Mouse (Mus musculus): ENCODE data around the gene Gm21974. TPM values are rescaled to one million over a fixed set of nuclear protein-coding genes. Genes with fewer than 3 reads are reported as not detected.
"Not testable (repeated sequence)": the region's sequence is repeated elsewhere in the genome, so short reads cannot be mapped to it uniquely, and the experiment has no call there.

Gene Gm21974
- polyA plus RNA-seq, 1 experiment from 2014 or later, result not detected

GRCm38 (mm10) chr7:127870136-127870821 lies 25.0 kb downstream of the Gm21974 start:
- Histone ChIP-seq H3K27ac (no peak overlapping the region), H3K4me1 (replicated peaks) (peaks cover 33% of the 10 kb centered on the region), H3K27me3 (no peaks in the 10 kb centered on the region), H3K9me3 (no peaks in the 10 kb centered on the region), H3K9ac (replicated peaks) (no peak overlapping the region), H3K4me3 (replicated peaks) (no peak overlapping the region), H3K4me2 (replicated peaks) (no peak overlapping the region), H3K36me3 (peaks cover 58% of the 10 kb centered on the region)
- 79% methylated on average over 5 of the region's 5 CpGs for WGBS
- ATAC-seq, result no peak

GRCm38 (mm10) chr7:127869149-127869810 lies 26.0 kb downstream of the Gm21974 start:
- WGBS, result 49% methylated on average over 3 of the region's 3 CpGs
- H3K9ac ChIP-seq (replicated peaks), result no peak overlapping the region; the same call in 1 of the 2 replicates

GRCm38 (mm10) chr7:127867641-127868040 lies 27.6 kb downstream of the Gm21974 start:
- peaks cover 12% of the 10 kb centered on the region for H3K4me1 ChIP-seq (replicated peaks)
- no peaks in the 10 kb centered on the region for H3K9me3 ChIP-seq
- no peak overlapping the region for H3K4me2 ChIP-seq (replicated peaks)
- H3K27ac ChIP-seq, result no peak overlapping the region
- H3K36me3 ChIP-seq, result peaks cover 63% of the 10 kb centered on the region
- H3K27me3 ChIP-seq, result no peaks in the 10 kb centered on the region
- H3K9ac ChIP-seq (replicated peaks), result no peak overlapping the region
- ATAC-seq, result no peak
- no peak overlapping the region for H3K4me3 ChIP-seq (replicated peaks)
- WGBS, result 99% methylated on average over 18 of the region's 18 CpGs

More at GRCm38 (mm10) chr7:127869149-127869810, 26.0 kb downstream of the Gm21974 start:
- Histone ChIP-seq H3K9me3 (no peaks in the 10 kb centered on the region), H3K27ac (peak overlapping the region; percentile 32; the same call in 1 of the 2 replicates), H3K4me2 (replicated peaks) (no peak overlapping the region), H3K4me1 (replicated peaks) (peaks cover 28% of the 10 kb centered on the region), H3K36me3 (peaks cover 67% of the 10 kb centered on the region), H3K4me3 (replicated peaks) (no peak overlapping the region), H3K27me3 (no peaks in the 10 kb centered on the region)
- 0 out of 2 replicates have a peak, but pooled peaks have one; percentile 35 for ATAC-seq

GRCm38 (mm10) chr7:127866434-127866833 lies 28.8 kb downstream of the Gm21974 start:
- ATAC-seq, result no peak
- Histone ChIP-seq H3K36me3 (peaks cover 60% of the 10 kb centered on the region), H3K9me3 (no peaks in the 10 kb centered on the region), H3K27me3 (no peaks in the 10 kb centered on the region), H3K4me3 (replicated peaks) (no peak overlapping the region), H3K4me2 (replicated peaks) (no peak overlapping the region), H3K4me1 (replicated peaks) (peaks cover 9% of the 10 kb centered on the region), H3K27ac (no peak overlapping the region), H3K9ac (replicated peaks) (no peak overlapping the region)
- 94% methylated on average over 12 of the region's 12 CpGs for WGBS

- Histone ChIP-seq H3K4me3 (replicated peaks) (no peak overlapping the region), H3K4me2 (replicated peaks) (no peak overlapping the region), H3K9ac (replicated peaks) (no peak overlapping the region), H3K4me1 (replicated peaks) (no peaks in the 10 kb centered on the region), H3K9me3 (no peaks in the 10 kb centered on the region), H3K27me3 (no peaks in the 10 kb centered on the region), H3K36me3 (0 out of 2 replicates have a peak, but pooled peaks cover 5% of the 10 kb centered on the region), H3K27ac (no peak overlapping the region)
- no peak for ATAC-seq
- 93% methylated on average over 6 of the region's 6 CpGs for WGBS
Observed at GRCm38 (mm10) chr7:127858258-127858657, 37.0 kb downstream of the Gm21974 start.

GRCm38 (mm10) chr7:127850906-127851305 lies 44.3 kb downstream of the Gm21974 start:
- no peaks in the 10 kb centered on the region for H3K9me3 ChIP-seq
- H3K4me2 ChIP-seq (replicated peaks), result no peak overlapping the region
- no peak overlapping the region for H3K27ac ChIP-seq
- H3K4me3 ChIP-seq (replicated peaks), result no peak overlapping the region
- H3K9ac ChIP-seq (replicated peaks), result no peak overlapping the region
- no peaks in the 10 kb centered on the region for H3K4me1 ChIP-seq (replicated peaks)
- 79% methylated on average over 5 of the region's 5 CpGs for WGBS
- H3K36me3 ChIP-seq, result peaks cover 12% of the 10 kb centered on the region
- no peak for ATAC-seq
- H3K27me3 ChIP-seq, result no peaks in the 10 kb centered on the region

- Histone ChIP-seq H3K27me3 (no peaks in the 10 kb centered on the region), H3K9me3 (no peaks in the 10 kb centered on the region), H3K27ac (no peak overlapping the region), H3K36me3 (peaks cover 12% of the 10 kb centered on the region), H3K4me2 (replicated peaks) (no peak overlapping the region), H3K9ac (replicated peaks) (no peak overlapping the region), H3K4me3 (replicated peaks) (no peak overlapping the region), H3K4me1 (replicated peaks) (no peaks in the 10 kb centered on the region)
- no peak for ATAC-seq
- 81% methylated on average over 6 of the region's 6 CpGs for WGBS
Observed at GRCm38 (mm10) chr7:127849973-127850875, 45.0 kb downstream of the Gm21974 start.

- ATAC-seq, result peak; percentile 64
- peak overlapping the region; percentile 68 for H3K4me3 ChIP-seq (replicated peaks)
- H3K9ac ChIP-seq (replicated peaks), result peak overlapping the region; percentile 75
- H3K36me3 ChIP-seq, result peaks cover 9% of the 10 kb centered on the region
- H3K27me3 ChIP-seq, result no peaks in the 10 kb centered on the region
- peak overlapping the region; percentile 99 for H3K4me2 ChIP-seq (replicated peaks)
- under 1% methylated on average over 40 of the region's 40 CpGs for WGBS
- H3K9me3 ChIP-seq, result no peaks in the 10 kb centered on the region
- H3K27ac ChIP-seq, result peak overlapping the region; percentile 51; the same call in 1 of the 2 replicates
- H3K4me1 ChIP-seq (replicated peaks), result peaks cover 13% of the 10 kb centered on the region
Observed at GRCm38 (mm10) chr7:127842001-127842718, 53.1 kb downstream of the Gm21974 start.

- no peaks in the 10 kb centered on the region for H3K9me3 ChIP-seq
- WGBS, result under 1% methylated on average over 37 of the region's 46 CpGs
- peak overlapping the region; percentile 99 for H3K4me2 ChIP-seq (replicated peaks)
- H3K27ac ChIP-seq, result peak overlapping the region; percentile 89
- ATAC-seq, result peak; percentile 93
- peak overlapping the region; percentile 75 for H3K9ac ChIP-seq (replicated peaks)
- no peaks in the 10 kb centered on the region for H3K27me3 ChIP-seq
- H3K36me3 ChIP-seq, result peaks cover 3% of the 10 kb centered on the region
- peaks cover 13% of the 10 kb centered on the region for H3K4me1 ChIP-seq (replicated peaks)
- H3K4me3 ChIP-seq (replicated peaks), result peak overlapping the region; percentile 68
Observed at GRCm38 (mm10) chr7:127841340-127842000, 53.8 kb downstream of the Gm21974 start.

- Histone ChIP-seq H3K9ac (replicated peaks) (peak overlapping the region; percentile 75), H3K27me3 (no peaks in the 10 kb centered on the region), H3K9me3 (no peaks in the 10 kb centered on the region), H3K4me1 (replicated peaks) (peaks cover 13% of the 10 kb centered on the region), H3K36me3 (no peaks in the 10 kb centered on the region), H3K4me2 (replicated peaks) (peak overlapping the region; percentile 99), H3K27ac (peak overlapping the region; percentile 89), H3K4me3 (replicated peaks) (peak overlapping the region; percentile 68)
- 5% methylated on average over 15 of the region's 15 CpGs for WGBS
- peak; percentile 37 for ATAC-seq
Observed at GRCm38 (mm10) chr7:127840886-127841285, 54.4 kb downstream of the Gm21974 start.

GRCm38 (mm10) chr7:127840031-127840430 lies 55.2 kb downstream of the Gm21974 start:
- not testable (repeated sequence) for H3K27ac ChIP-seq; H3K4me2 ChIP-seq (replicated peaks); H3K4me3 ChIP-seq (replicated peaks); H3K36me3 ChIP-seq; H3K9me3 ChIP-seq; H3K27me3 ChIP-seq; H3K9ac ChIP-seq (replicated peaks); ATAC-seq
- peaks cover 13% of the 10 kb centered on the region for H3K4me1 ChIP-seq (replicated peaks)
- 79% methylated on average over 2 of the region's 2 CpGs for WGBS
